Mouse (Mus musculus): Measurements from ENCODE around the gene Kif26b.

DNA sequence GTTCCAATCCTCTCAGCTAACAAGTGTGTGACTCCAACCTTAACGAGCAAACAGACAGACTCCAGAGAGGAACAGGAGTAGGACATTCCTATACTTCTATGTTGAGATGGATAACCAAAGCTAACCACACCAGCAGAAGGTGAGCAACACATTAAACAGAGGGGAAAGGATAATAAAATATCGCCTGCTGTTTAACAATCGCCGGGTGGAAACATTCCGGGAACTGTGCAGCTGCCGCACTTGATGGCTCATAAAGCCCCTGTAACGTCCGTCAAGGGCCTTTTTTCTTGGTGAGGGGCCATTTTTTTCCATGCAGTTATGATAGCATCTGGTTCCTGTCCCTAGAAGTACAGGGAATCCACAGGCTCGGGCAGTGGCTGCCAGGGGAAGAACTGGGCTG is 204.1 kb downstream of the Kif26b start:
- TF ChIP-seq CTCF (IDR thresholded peaks at IDR 0.05) (no peak), EP300 (IDR thresholded peaks at IDR 0.05) (no peak)
